Mouse (Mus musculus) midbrain, embryonic 16.5 days (tissue): Measurements from ENCODE around the gene BC034090. TPM values are rescaled to one million over a fixed set of nuclear protein-coding genes. Genes with fewer than 3 reads are reported as not detected.
"Not testable (repeated sequence)": the region's sequence is repeated elsewhere in the genome, so short reads cannot be mapped to it uniquely, and the experiment has no call there.

Source experiments
- ATAC-seq: fragments of 200-750 bp; cut with Nextera tagmentation; 2 replicates; pipeline ENCODE4 v1.8.0; 2017; ENCODE audit warnings: moderate TSS enrichment
- H3K27ac ChIP-seq: fragments of 300-500 bp; sonication (generic); 2 replicates; pipeline ENCODE4 v1.5.1; 2014; ENCODE audit warnings: mild to moderate bottlenecking, low read length, mixed read lengths
- H3K27me3 ChIP-seq: fragments of 300-500 bp; sonication (generic); 2 replicates; pipeline ENCODE4 v1.6.1; 2014; ENCODE audit warnings: low read depth, low read length, mixed read lengths; ENCODE audit not compliant: control insufficient read depth, insufficient read depth
- H3K36me3 ChIP-seq: fragments of 300-500 bp; sonication (generic); 2 replicates; pipeline ENCODE4 v1.6.1; 2014; ENCODE audit warnings: mild to moderate bottlenecking, low read length, moderate library complexity, mixed read lengths; ENCODE audit not compliant: control insufficient read depth, insufficient read depth
- H3K4me1 ChIP-seq: fragments of 300-500 bp; sonication (generic); 2 replicates; pipeline ENCODE4 v1.6.1; 2014; ENCODE audit warnings: mild to moderate bottlenecking, low read length, mixed read lengths; ENCODE audit not compliant: control insufficient read depth, insufficient read depth
- H3K4me2 ChIP-seq: fragments of 300-500 bp; sonication (generic); 2 replicates; pipeline ENCODE4 v1.6.1; 2014; ENCODE audit warnings: mild to moderate bottlenecking, low read length, mixed read lengths
- H3K4me3 ChIP-seq: fragments of 300-500 bp; sonication (generic); 2 replicates; pipeline ENCODE4 v1.5.1; 2014; ENCODE audit warnings: low read depth, mild to moderate bottlenecking, low read length, moderate library complexity, mixed read lengths
- H3K9ac ChIP-seq: fragments of 300-500 bp; sonication (generic); 2 replicates; pipeline ENCODE4 v1.6.1; 2014; ENCODE audit warnings: low read depth, low read length, mixed read lengths
- H3K9me3 ChIP-seq: fragments of 300-500 bp; sonication (generic); replicated peaks from 2 replicates; pipeline ENCODE4 v1.6.1; 2014; ENCODE audit warnings: mild to moderate bottlenecking, low read length, mixed read lengths; ENCODE audit not compliant: control insufficient read depth, poor library complexity, severe bottlenecking
- WGBS: fragments of 180-500 bp; shearing (Covaris S2); extraction: QIAGEN DNeasy Blood & Tissue Kit; methylation state at CpG from one replicate; pipeline ENCODE4 v1.1.7; 2014; 5-methylcytosine and 5-hydroxymethylcytosine counted together
- polyA plus RNA-seq: library from polyadenylated mRNA; unstranded; fragments of >200 nt; fragmentation: Nextera tagmentation; extraction: Ambion mirVana; gene quantifications from 2 replicates; pipeline ENCODE4 v1.2.1, GENCODE M21; 2015

The BC034090 gene
- polyA plus RNA-seq, 1 experiment from 2014 or later = 2.8 TPM

DNA sequence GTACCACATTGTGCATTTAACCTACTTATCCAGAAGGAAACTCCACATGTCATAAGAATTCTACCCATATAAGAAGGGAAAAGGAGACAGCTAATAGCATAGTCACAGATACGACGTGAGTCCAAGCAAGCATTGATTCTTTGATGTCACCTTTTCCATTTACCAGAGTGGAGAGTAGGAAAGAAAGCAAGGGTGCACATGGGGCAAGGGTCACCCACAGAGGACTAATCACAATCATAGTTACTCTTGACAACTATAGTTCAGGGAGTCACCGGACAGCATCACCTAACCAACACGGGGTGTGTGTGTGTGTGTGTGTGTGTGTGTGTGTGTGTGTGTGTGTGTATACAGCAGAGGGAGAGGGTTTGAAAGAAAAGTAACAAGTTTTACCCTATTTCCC lies 31.5 kb upstream of the BC034090 start:
- Histone ChIP-seq H3K9ac (no peak overlapping the region), H3K27ac (no peak overlapping the region), H3K9me3 (no peaks in the 10 kb centered on the region), H3K27me3 (no peaks in the 10 kb centered on the region), H3K4me1 (no peaks in the 10 kb centered on the region), H3K4me3 (no peak overlapping the region), H3K4me2 (no peak overlapping the region), H3K36me3 (no peaks in the 10 kb centered on the region)
- 81% methylated on average over 4 of the region's 4 CpGs for WGBS
- no peak for ATAC-seq

GRCm38 (mm10) chr1:155274976-155275375 lies 30.7 kb upstream of the BC034090 start:
- WGBS = 92% methylated on average over 3 of the region's 3 CpGs
- ATAC-seq = no peak
- no peaks in the 10 kb centered on the region for H3K4me1 ChIP-seq
- H3K36me3 ChIP-seq = no peaks in the 10 kb centered on the region
- no peak overlapping the region for H3K4me3 ChIP-seq
- H3K27ac ChIP-seq = no peak overlapping the region
- H3K9me3 ChIP-seq = no peaks in the 10 kb centered on the region
- H3K4me2 ChIP-seq = no peak overlapping the region
- H3K27me3 ChIP-seq = no peaks in the 10 kb centered on the region
- H3K9ac ChIP-seq = no peak overlapping the region

GRCm38 (mm10) chr1:155272953-155273352 lies 28.7 kb upstream of the BC034090 start:
- Histone ChIP-seq H3K9me3 (no peaks in the 10 kb centered on the region), H3K4me3 (no peak overlapping the region), H3K4me1 (no peaks in the 10 kb centered on the region), H3K27ac (no peak overlapping the region), H3K27me3 (no peaks in the 10 kb centered on the region), H3K9ac (no peak overlapping the region), H3K4me2 (no peak overlapping the region), H3K36me3 (no peaks in the 10 kb centered on the region)
- no peak for ATAC-seq
- WGBS = 94% methylated on average over 4 of the region's 4 CpGs

- not testable (repeated sequence) for H3K9me3 ChIP-seq, H3K9ac ChIP-seq, H3K36me3 ChIP-seq, H3K27ac ChIP-seq, ATAC-seq, H3K4me2 ChIP-seq, H3K4me1 ChIP-seq, H3K27me3 ChIP-seq, H3K4me3 ChIP-seq
- 94% methylated on average over 10 of the region's 10 CpGs for WGBS
Observed at GRCm38 (mm10) chr1:155262496-155262895, 18.3 kb upstream of the BC034090 start.

DNA sequence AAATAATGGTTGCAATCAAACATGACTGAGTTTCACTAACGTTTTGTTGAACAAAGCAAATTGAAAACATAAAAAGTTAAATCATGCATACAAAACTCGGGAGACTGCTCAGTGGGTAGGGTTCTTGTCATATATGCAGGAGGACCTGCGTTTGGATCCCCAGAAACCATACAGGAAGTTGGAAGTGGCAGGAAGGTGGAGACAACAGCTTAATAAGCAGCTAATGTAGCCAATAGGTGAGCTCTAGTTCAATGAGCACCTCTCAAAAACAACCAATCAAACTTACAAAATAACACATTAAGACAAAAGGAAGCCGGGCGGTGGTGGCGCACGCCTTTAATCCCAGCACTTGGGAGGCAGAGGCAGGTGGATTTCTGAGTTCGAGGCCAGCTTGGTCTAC lies 10.1 kb upstream of the BC034090 start:
- no peaks in the 10 kb centered on the region for H3K9me3 ChIP-seq
- WGBS = 88% methylated on average over 8 of the region's 8 CpGs
- no peak overlapping the region for H3K4me3 ChIP-seq
- no peaks in the 10 kb centered on the region for H3K36me3 ChIP-seq
- H3K4me1 ChIP-seq = no peaks in the 10 kb centered on the region
- no peak overlapping the region for H3K4me2 ChIP-seq
- H3K27ac ChIP-seq = no peak overlapping the region
- ATAC-seq = no peak
- H3K9ac ChIP-seq = no peak overlapping the region
- no peaks in the 10 kb centered on the region for H3K27me3 ChIP-seq

GRCm38 (mm10) chr1:155253126-155253525 lies 8.9 kb upstream of the BC034090 start:
- ATAC-seq = no peak
- 61% methylated on average over 12 of the region's 12 CpGs for WGBS
- H3K27ac ChIP-seq = no peak overlapping the region
- H3K36me3 ChIP-seq = no peaks in the 10 kb centered on the region
- H3K4me2 ChIP-seq = no peak overlapping the region
- no peaks in the 10 kb centered on the region for H3K9me3 ChIP-seq
- H3K27me3 ChIP-seq = no peaks in the 10 kb centered on the region
- no peaks in the 10 kb centered on the region for H3K4me1 ChIP-seq
- no peak overlapping the region for H3K9ac ChIP-seq
- H3K4me3 ChIP-seq = no peak overlapping the region

GRCm38 (mm10) chr1:155252631-155253121 lies 8.4 kb upstream of the BC034090 start:
- no peak overlapping the region for H3K4me2 ChIP-seq
- H3K9ac ChIP-seq = no peak overlapping the region
- no peak; the same call in 1 of the 2 replicates for ATAC-seq
- no peaks in the 10 kb centered on the region for H3K27me3 ChIP-seq
- no peaks in the 10 kb centered on the region for H3K9me3 ChIP-seq
- 49% methylated on average over 6 of the region's 6 CpGs for WGBS
- H3K4me3 ChIP-seq = no peak overlapping the region
- H3K36me3 ChIP-seq = no peaks in the 10 kb centered on the region
- H3K4me1 ChIP-seq = no peaks in the 10 kb centered on the region
- no peak overlapping the region for H3K27ac ChIP-seq

DNA sequence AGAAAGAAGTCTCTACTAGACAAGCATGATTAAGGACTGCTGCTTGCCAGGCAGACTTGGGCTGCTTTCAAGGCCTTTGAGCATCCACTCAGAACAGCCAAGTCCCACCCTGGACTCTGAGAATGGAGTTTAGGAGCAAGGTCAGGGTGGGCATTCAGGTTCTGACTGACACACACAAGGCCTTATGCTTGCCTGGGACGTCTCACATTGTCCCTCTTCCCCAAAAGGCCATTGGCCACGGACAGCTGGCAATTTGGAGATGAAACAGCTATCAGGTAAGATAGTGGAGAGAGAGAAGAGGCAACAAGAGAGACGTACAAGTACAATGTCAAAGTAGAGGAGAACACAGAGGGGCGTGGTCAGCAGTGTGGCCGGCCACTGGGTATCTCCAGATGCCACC lies 7.4 kb upstream of the BC034090 start:
- Histone ChIP-seq H3K36me3 (no peaks in the 10 kb centered on the region), H3K9ac (no peak overlapping the region), H3K9me3 (no peaks in the 10 kb centered on the region), H3K4me3 (no peak overlapping the region), H3K4me1 (no peaks in the 10 kb centered on the region), H3K27me3 (no peaks in the 10 kb centered on the region), H3K4me2 (no peak overlapping the region), H3K27ac (no peak overlapping the region)
- 78% methylated on average over 5 of the region's 5 CpGs for WGBS
- no peak for ATAC-seq

- no peak overlapping the region for H3K4me2 ChIP-seq
- H3K4me3 ChIP-seq = no peak overlapping the region
- peaks cover 2% of the 10 kb centered on the region for H3K27me3 ChIP-seq
- no peaks in the 10 kb centered on the region for H3K36me3 ChIP-seq
- H3K27ac ChIP-seq = no peak overlapping the region
- H3K9ac ChIP-seq = no peak overlapping the region
- no peaks in the 10 kb centered on the region for H3K4me1 ChIP-seq
- 37% methylated on average over 4 of the region's 4 CpGs for WGBS
- H3K9me3 ChIP-seq = no peaks in the 10 kb centered on the region
- no peak for ATAC-seq
Observed at GRCm38 (mm10) chr1:155250531-155251135, 6.4 kb upstream of the BC034090 start.
